Mouse (Mus musculus): ENCODE measurements at regions not wholly inside any gene's neighbourhood (a gene's known extent, or its start where the extent isn't known, plus 50 kb on each side); places are given as distances from the start of the nearest gene placed in this dataset.

DNA sequence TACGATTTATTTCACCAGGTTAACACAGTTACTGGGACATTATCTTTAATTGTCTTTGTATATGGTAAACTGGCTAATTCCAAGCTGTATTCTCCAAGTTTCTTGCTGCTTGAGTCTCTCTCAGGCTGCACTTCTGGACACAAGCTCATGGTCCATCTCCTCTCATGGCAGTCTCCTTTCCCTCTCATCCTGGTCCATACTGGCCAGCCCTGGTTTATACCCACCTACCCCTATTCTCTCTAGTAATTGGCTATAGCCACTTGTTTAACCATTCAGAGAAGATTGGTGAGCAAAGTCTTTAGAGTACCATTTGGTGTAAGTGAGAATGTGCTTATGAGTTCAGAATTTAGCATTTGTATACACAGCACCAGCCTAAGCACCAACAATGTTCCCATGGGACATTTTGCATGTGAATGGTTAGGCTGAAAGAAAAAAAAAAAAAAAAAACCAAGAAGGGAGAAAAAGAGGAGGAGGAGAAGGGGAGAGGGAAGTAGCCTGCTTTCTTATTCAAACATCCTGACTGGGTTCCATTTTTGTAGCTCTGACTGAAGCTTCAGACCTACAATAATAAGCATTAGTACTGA lies 63.2 kb upstream of the Gm11487 start:
- TF ChIP-seq CTCF (IDR thresholded peaks at IDR 0.05; ENCODE audit: borderline replicate concordance, extremely low read depth, insufficient read depth, insufficient read length) = no peak
- no peak for TF ChIP-seq POLR2A (IDR thresholded peaks at IDR 0.05; ENCODE audit: borderline replicate concordance, extremely low read depth, insufficient read depth, insufficient read length, poor library complexity, severe bottlenecking)

Measured in brain, embryonic 14.5 days (tissue).